Mouse (Mus musculus) brain, embryonic 18.5 days (tissue): Measurements from ENCODE around the gene V1ra8.
"Not testable (repeated sequence)": the region's sequence is repeated elsewhere in the genome, so short reads cannot be mapped to it uniquely, and the experiment has no call there.

Experiments used
- DNase-seq: peaks from one replicate; pipeline ENCODE4 v3.0.0-alpha.2; 2012; ENCODE audit warnings: low read depth, low spot score

Gene V1ra8

DNA sequence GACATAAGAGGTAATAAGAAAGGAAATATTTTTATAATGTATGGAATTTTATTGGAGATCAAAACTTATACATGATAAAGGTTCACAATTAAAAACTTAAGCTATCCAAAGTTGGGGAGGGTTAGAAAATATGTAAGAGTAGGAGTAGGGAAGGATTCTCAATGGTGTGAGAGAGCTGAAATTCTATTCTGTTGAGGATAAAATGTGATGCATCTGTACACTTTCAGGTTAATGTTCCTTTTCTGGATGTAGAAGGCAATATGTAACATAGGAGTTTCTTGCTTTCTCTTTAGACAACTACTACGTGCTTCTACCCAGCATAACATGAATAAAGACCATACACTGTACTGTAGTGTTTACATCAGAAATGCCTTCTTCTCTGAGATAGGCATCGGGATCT is at the start of gene V1ra8:
Gene V1ra8, plus strand, starts transcription at position 301 of the 400 bp plus-strand sequence.
- DNase-seq: not testable (repeated sequence)

DNA sequence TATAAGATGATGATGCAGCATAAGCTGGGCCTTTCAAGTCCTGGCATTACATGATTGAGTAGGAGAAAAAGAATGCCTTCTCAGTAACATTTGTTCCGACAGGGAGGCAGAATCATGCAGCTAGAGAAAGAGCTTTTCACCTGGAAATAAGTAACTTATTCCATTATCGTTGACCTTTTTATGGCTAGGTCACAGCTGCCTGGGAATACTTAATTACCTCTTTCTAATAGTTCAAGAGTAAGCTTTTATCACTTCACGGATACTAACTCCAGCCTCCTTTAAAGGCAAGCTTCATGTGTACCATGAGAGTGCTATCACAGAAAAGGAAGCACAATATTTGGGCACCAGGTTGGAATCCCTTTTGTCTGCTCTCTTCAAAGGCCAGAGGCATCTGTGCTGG is 42.5 kb upstream of the V1ra8 start:
- DNase-seq: no peak

DNA sequence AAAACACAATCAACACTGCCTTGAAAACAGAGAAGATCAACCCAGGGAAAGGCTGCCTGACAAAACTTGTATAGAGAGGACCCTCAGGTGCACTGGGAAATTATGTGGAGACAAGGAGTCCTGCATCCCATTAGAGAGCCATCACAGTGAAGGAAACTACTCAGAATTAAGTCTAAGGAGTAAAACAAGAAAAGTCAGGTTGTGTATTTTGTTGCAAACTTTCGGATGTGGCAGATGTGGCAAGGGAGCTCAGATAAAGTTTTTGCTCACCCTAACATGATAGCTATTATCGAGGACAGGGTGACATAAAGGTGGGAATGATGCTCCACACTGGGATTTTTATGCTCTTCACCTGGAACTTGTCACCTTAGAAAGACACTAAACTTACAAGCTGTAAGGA is 28.1 kb upstream of the V1ra8 start, which contains the start of gene Vmn1r52:
Gene Vmn1r52, plus strand, starts transcription at position 301 of the 400 bp plus-strand sequence.
- DNase-seq: no peak

DNA sequence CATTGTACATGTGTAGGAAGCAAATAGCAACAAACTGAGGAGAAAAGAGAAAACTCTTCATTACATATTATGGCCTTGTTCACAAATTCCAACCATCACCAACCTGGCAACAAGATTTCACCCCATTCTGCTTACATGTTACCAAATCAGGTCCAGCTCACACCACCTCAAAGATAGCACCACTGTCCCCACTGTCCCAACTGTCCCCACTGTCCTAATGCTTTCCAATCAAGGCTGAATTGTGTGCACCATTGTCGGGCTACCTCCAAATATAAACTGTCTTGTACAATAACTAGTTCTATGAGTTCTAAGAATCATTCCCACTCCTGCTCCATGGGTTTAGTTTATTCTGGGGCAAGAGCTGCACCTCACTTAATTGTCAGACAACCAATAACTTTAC is 21.7 kb downstream of the V1ra8 start, which contains the start of gene Vmn1r53:
Gene Vmn1r53, minus strand, starts transcription at position 101 of the 400 bp plus-strand sequence.
- no peak for DNase-seq

DNA sequence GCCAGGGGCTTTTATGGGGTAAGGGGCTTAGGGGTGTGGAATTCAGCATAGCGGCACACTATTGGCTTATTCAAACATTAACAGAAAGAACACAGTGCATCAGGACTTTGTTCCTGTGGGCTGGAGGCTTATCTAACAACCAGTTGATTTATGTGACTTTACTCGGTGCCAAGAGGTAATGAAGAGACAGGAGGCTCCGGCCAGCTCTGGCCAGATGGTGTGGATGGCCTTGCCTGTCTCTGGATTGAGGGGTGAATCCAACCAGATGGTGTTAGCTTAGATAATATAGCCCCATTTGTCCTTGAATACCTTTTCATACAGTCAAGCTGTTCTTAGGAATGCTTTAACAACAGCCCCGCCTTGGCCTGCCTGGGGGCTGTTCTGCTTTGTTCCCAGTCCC is 29.5 kb downstream of the V1ra8 start:
- DNase-seq: not testable (repeated sequence)

DNA sequence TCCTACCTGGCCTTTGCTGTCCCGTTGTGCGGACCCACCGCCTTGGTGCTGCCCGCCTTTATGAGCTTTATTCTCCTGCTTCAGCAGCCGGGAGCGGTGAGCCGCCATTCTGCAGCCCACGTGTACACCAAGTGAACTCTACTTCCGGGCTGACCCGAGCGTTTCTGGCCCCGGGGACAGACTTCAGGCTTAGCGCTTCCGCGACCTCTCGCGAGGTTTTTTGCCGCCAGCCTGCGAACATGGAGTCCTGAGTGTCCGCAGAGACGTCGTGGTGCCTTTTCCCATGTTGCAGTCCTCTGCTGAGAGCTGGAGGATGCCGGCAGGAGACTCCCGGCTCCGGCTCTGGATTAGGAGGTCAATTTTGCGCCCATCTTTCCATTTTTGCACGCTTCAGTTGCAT is 30.1 kb downstream of the V1ra8 start:
- DNase-seq: no peak

DNA sequence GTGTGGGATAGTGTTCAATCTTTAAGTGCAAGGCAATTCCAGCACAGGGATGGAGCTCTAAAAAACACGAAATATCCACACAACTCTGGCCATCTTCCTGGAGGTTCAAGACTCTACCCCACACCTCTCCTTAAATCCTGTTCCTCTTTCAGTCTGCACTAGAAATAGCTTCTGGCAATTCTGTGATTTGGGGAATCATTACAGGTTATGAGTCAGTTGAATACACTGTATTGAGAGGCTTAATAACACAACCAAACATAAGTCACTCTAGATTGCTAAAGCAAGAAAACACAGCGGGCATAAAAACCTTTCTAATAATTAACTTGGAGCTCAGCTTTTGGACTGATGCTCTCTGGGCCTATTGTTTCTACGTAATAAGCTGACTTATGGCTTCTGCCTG is 41.4 kb downstream of the V1ra8 start:
- no peak for DNase-seq

DNA sequence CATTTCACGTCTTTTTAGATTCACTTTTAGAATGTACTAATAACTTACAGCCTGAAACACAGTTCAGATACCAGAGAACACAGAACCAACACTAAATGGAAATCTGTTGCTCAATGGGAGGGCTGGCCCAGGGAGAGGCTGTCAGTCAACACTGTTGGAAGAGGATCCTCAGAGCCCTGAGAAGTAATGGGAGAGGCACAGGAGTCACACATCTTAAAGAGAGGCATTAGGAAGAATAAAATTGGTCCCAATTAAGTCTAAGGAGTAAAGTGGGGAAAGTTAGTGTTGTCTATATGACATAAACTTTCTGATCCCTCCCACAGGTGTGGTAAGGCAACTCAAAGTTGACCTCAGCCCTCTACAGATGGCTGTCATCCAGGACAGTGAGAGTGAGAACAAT is 43.4 kb downstream of the V1ra8 start, which contains the start of gene Vmn1r54:
Gene Vmn1r54, plus strand, starts transcription at position 301 of the 400 bp plus-strand sequence.
- no peak for DNase-seq
